Mouse (Mus musculus): ENCODE results near the gene 1700011L22Rik.

DNA sequence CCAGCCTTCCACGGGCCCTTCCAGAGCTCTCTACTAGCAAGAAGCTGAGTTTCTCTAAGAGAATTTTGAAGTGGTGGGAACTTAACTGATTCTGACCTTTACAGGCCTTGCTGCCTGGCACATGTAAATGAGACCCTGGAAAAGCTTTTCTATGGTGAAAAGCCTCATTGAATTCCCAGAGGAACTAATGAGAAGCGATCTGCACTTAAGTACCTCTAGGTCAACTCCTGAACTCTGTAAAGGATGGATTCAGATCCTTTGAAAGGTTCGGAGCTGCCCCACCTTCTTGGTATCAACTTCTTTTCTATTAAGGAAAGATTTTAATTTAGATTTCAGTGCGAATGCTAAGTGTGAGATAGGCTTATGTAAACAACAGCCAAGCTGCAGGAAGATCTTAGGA lies 72.4 kb downstream of the 1700011L22Rik start:
- TF ChIP-seq CTCF (IDR thresholded peaks at IDR 0.05; ENCODE audit: borderline replicate concordance, control insufficient read depth, extremely low read depth, insufficient read depth, low read length, poor library complexity), result no peak
- no peak for TF ChIP-seq POLR2A (IDR thresholded peaks at IDR 0.05; ENCODE audit: control insufficient read depth, extremely low read depth, insufficient read depth, low read length, poor library complexity)

Data from thymus, adult 2 months (tissue).